Mouse (Mus musculus): ENCODE data around the gene Gm10553. TPM values are rescaled to one million over a fixed set of nuclear protein-coding genes. Genes with fewer than 3 reads are reported as not detected.

Gene Gm10553
- polyA plus RNA-seq (2017; shearing (Covaris generic)), result not detected

GRCm38 (mm10) chr1:85099864-85100263 is at the start of gene Gm10553:
Gene Gm10553, plus strand, starts transcription at chr1:85100164.

GRCm38 (mm10) chr1:85109753-85110152 is 9.8 kb downstream of the Gm10553 start, which contains the start of gene A530032D15Rik:
Gene A530032D15Rik, minus strand, starts transcription at chr1:85109853.

Other genes starting within 250 kb of the Gm10553 start
- not detected for gene Slc16a14, start 165.0 kb upstream of the Gm10553 start, polyA plus RNA-seq (2017; shearing (Covaris generic))
- 0.40 TPM for gene A530032D15Rik, start 9.7 kb downstream of the Gm10553 start, polyA plus RNA-seq (2017; shearing (Covaris generic))
- 11.1 TPM for gene C130026I21Rik, start 170.4 kb downstream of the Gm10553 start, polyA plus RNA-seq (2017; shearing (Covaris generic))

Measured in CD4-positive, CD25-positive, alpha-beta regulatory T cell, adult 9 weeks (primary cell).